Mouse (Mus musculus) kidney, embryonic 14.5 days (tissue): ENCODE results near the gene Scn10a. TPM values are rescaled to one million over a fixed set of nuclear protein-coding genes. Genes with fewer than 3 reads are reported as not detected.

ENCODE experiments used
- ATAC-seq: fragments of 200-750 bp; cut with Nextera tagmentation; 2 replicates; pipeline ENCODE4 v1.8.0; 2017; ENCODE audit warnings: moderate number of reproducible peaks, mild to moderate bottlenecking, moderate TSS enrichment, moderate library complexity; ENCODE audit not compliant: low FRiP score, low TSS enrichment
- H3K27ac ChIP-seq: fragments of 300-500 bp; sonication (generic); 2 replicates; pipeline ENCODE4 v1.5.1; 2014; ENCODE audit warnings: low read depth, mild to moderate bottlenecking, low read length, moderate library complexity, mixed read lengths
- H3K27me3 ChIP-seq: fragments of 300-500 bp; sonication (generic); 2 replicates; pipeline ENCODE4 v1.6.1; 2014; ENCODE audit warnings: mild to moderate bottlenecking, low read length; ENCODE audit not compliant: control insufficient read depth, insufficient read depth
- H3K36me3 ChIP-seq: fragments of 300-500 bp; sonication (generic); 2 replicates; pipeline ENCODE4 v1.6.1; 2014; ENCODE audit warnings: low read length, mixed read lengths; ENCODE audit not compliant: control insufficient read depth, insufficient read depth
- H3K4me1 ChIP-seq: fragments of 300-500 bp; sonication (generic); 2 replicates; pipeline ENCODE4 v1.6.1; 2014; ENCODE audit warnings: low read length, mixed read lengths; ENCODE audit not compliant: control insufficient read depth, insufficient read depth
- H3K4me2 ChIP-seq: fragments of 300-500 bp; sonication (generic); replicated peaks from 2 replicates; pipeline ENCODE4 v1.6.1; 2014; ENCODE audit warnings: low read depth, mild to moderate bottlenecking, low read length
- H3K4me3 ChIP-seq: fragments of 300-500 bp; sonication (generic); 2 replicates; pipeline ENCODE4 v1.5.1; 2014; ENCODE audit warnings: mild to moderate bottlenecking, low read length
- H3K9ac ChIP-seq: fragments of 300-500 bp; sonication (generic); 2 replicates; pipeline ENCODE4 v1.6.1; 2014; ENCODE audit warnings: low read depth, mild to moderate bottlenecking, low read length, moderate library complexity
- H3K9me3 ChIP-seq: fragments of 300-500 bp; sonication (generic); 2 replicates; pipeline ENCODE4 v1.6.1; 2016; ENCODE audit warnings: low read length; ENCODE audit not compliant: control insufficient read depth
- WGBS: fragments of 180-500 bp; shearing (Covaris S2); extraction: QIAGEN DNeasy Blood & Tissue Kit; methylation state at CpG from one replicate; pipeline ENCODE4 v1.1.7; 2014; 5-methylcytosine and 5-hydroxymethylcytosine counted together
- polyA plus RNA-seq: library from polyadenylated mRNA; unstranded; fragments of >200 nt; fragmentation: Nextera tagmentation; extraction: Ambion mirVana; gene quantifications from 2 replicates; pipeline ENCODE4 v1.2.1, GENCODE M21; 2014

Gene Scn10a
- polyA plus RNA-seq, 1 experiment from 2014 or later, result not detected

- Histone ChIP-seq H3K27ac (no peak overlapping the region), H3K4me3 (no peak overlapping the region), H3K27me3 (peaks cover 88% of the 10 kb centered on the region), H3K9me3 (no peaks in the 10 kb centered on the region), H3K4me2 (no peak overlapping the region), H3K4me1 (peaks cover 7% of the 10 kb centered on the region; the same call in 1 of the 2 replicates), H3K36me3 (no peaks in the 10 kb centered on the region), H3K9ac (no peak overlapping the region)
- 84% methylated on average over 7 of the region's 7 CpGs for WGBS
- ATAC-seq, result no peak
These were observed 144.8 kb downstream of the Scn10a start for GRCm38 (mm10) chr9:119574366-119574765.

GRCm38 (mm10) chr9:119573009-119573408 lies 146.1 kb downstream of the Scn10a start:
- 53% methylated on average over 14 of the region's 14 CpGs for WGBS
- H3K27me3 ChIP-seq, result peaks cover 75% of the 10 kb centered on the region

GRCm38 (mm10) chr9:119571411-119571888 lies 147.7 kb downstream of the Scn10a start:
- 0 out of 2 replicates have a peak, but pooled peaks cover under 1% of the 10 kb centered on the region for H3K4me1 ChIP-seq
- H3K9ac ChIP-seq, result no peak overlapping the region
- H3K27me3 ChIP-seq, result peaks cover 60% of the 10 kb centered on the region
- H3K27ac ChIP-seq, result no peak overlapping the region
- WGBS, result 3% methylated on average over 15 of the region's 15 CpGs
- H3K9me3 ChIP-seq, result no peaks in the 10 kb centered on the region
- no peak overlapping the region for H3K4me3 ChIP-seq
- no peak overlapping the region for H3K4me2 ChIP-seq
- no peak for ATAC-seq
- no peaks in the 10 kb centered on the region for H3K36me3 ChIP-seq

More at GRCm38 (mm10) chr9:119573009-119573408, 146.1 kb downstream of the Scn10a start:
- no peaks in the 10 kb centered on the region for H3K4me1 ChIP-seq
- H3K27ac ChIP-seq, result no peak overlapping the region
- no peak overlapping the region for H3K4me3 ChIP-seq
- no peak overlapping the region for H3K4me2 ChIP-seq
- ATAC-seq, result no peak
- H3K36me3 ChIP-seq, result no peaks in the 10 kb centered on the region
- H3K9ac ChIP-seq, result no peak overlapping the region
- H3K9me3 ChIP-seq, result no peaks in the 10 kb centered on the region

- peaks cover 56% of the 10 kb centered on the region for H3K27me3 ChIP-seq
- 15% methylated on average over 9 of the region's 9 CpGs for WGBS
These were observed 148.5 kb downstream of the Scn10a start for GRCm38 (mm10) chr9:119570652-119571051.

GRCm38 (mm10) chr9:119568732-119569131 lies 150.4 kb downstream of the Scn10a start:
- Histone ChIP-seq H3K4me2 (no peak overlapping the region), H3K27ac (no peak overlapping the region), H3K4me1 (0 out of 2 replicates have a peak, but pooled peaks cover 6% of the 10 kb centered on the region), H3K9ac (no peak overlapping the region), H3K9me3 (no peaks in the 10 kb centered on the region), H3K36me3 (no peaks in the 10 kb centered on the region), H3K27me3 (peaks cover 38% of the 10 kb centered on the region), H3K4me3 (no peak overlapping the region)
- ATAC-seq, result no peak
- 79% methylated on average over 8 of the region's 8 CpGs for WGBS

More at GRCm38 (mm10) chr9:119570652-119571051, 148.5 kb downstream of the Scn10a start:
- no peak overlapping the region for H3K27ac ChIP-seq
- no peak overlapping the region for H3K4me3 ChIP-seq
- H3K9me3 ChIP-seq, result no peaks in the 10 kb centered on the region
- H3K4me2 ChIP-seq, result no peak overlapping the region
- ATAC-seq, result no peak
- no peaks in the 10 kb centered on the region for H3K36me3 ChIP-seq
- 0 out of 2 replicates have a peak, but pooled peaks cover 6% of the 10 kb centered on the region for H3K4me1 ChIP-seq
- H3K9ac ChIP-seq, result no peak overlapping the region

GRCm38 (mm10) chr9:119567800-119568199 lies 151.3 kb downstream of the Scn10a start:
- H3K4me1 ChIP-seq, result 0 out of 2 replicates have a peak, but pooled peaks cover 6% of the 10 kb centered on the region
- no peak for ATAC-seq
- 79% methylated on average over 5 of the region's 5 CpGs for WGBS
- no peak overlapping the region for H3K27ac ChIP-seq
- peaks cover 30% of the 10 kb centered on the region for H3K27me3 ChIP-seq
- no peak overlapping the region for H3K9ac ChIP-seq
- H3K9me3 ChIP-seq, result no peaks in the 10 kb centered on the region
- H3K36me3 ChIP-seq, result no peaks in the 10 kb centered on the region
- no peak overlapping the region for H3K4me2 ChIP-seq
- no peak overlapping the region for H3K4me3 ChIP-seq

GRCm38 (mm10) chr9:119566214-119566613 lies 152.9 kb downstream of the Scn10a start:
- Histone ChIP-seq H3K4me2 (no peak overlapping the region), H3K27me3 (peaks cover 14% of the 10 kb centered on the region; the same call in 1 of the 2 replicates), H3K27ac (no peak overlapping the region), H3K4me1 (peaks cover 15% of the 10 kb centered on the region), H3K36me3 (no peaks in the 10 kb centered on the region), H3K9me3 (no peaks in the 10 kb centered on the region), H3K4me3 (no peak overlapping the region), H3K9ac (no peak overlapping the region)
- ATAC-seq, result peak; percentile 74
- WGBS, result 7% methylated on average over 10 of the region's 10 CpGs

- no peak overlapping the region for H3K27ac ChIP-seq
- H3K27me3 ChIP-seq, result peaks cover 4% of the 10 kb centered on the region; the same call in 1 of the 2 replicates
- H3K9me3 ChIP-seq, result no peaks in the 10 kb centered on the region
- no peak overlapping the region for H3K4me2 ChIP-seq
- ATAC-seq, result no peak
- H3K4me1 ChIP-seq, result peaks cover 15% of the 10 kb centered on the region
- H3K9ac ChIP-seq, result no peak overlapping the region
- no peaks in the 10 kb centered on the region for H3K36me3 ChIP-seq
- H3K4me3 ChIP-seq, result no peak overlapping the region
- WGBS, result 78% methylated on average over 6 of the region's 6 CpGs
These were observed 154.3 kb downstream of the Scn10a start for GRCm38 (mm10) chr9:119564803-119565202.

- H3K36me3 ChIP-seq, result no peaks in the 10 kb centered on the region
- no peaks in the 10 kb centered on the region for H3K9me3 ChIP-seq
- no peak overlapping the region for H3K27ac ChIP-seq
- peaks cover 4% of the 10 kb centered on the region; the same call in 1 of the 2 replicates for H3K27me3 ChIP-seq
- no peak overlapping the region for H3K4me3 ChIP-seq
- WGBS, result 72% methylated on average over 6 of the region's 6 CpGs
- peaks cover 15% of the 10 kb centered on the region for H3K4me1 ChIP-seq
- H3K4me2 ChIP-seq, result no peak overlapping the region
- ATAC-seq, result no peak
- H3K9ac ChIP-seq, result no peak overlapping the region
These were observed 155.5 kb downstream of the Scn10a start for GRCm38 (mm10) chr9:119563617-119564016.
